Comparison of ENCODE assay signal across 10 mouse cellular contexts in genomic region chr6:99452638-99453185, GRCm38 (mm10).
DNase-seq lines count a peak whose midpoint lies in the region; ATAC-seq lines count a peak whose summit lies in the region.
"Had no signal": no experiment of that assay in that cellular context is flagged by ENCODE, and none has a peak within 500 bp of the region (broad histone marks: within the 10 kb centered on the region; RNA-seq: fewer than 3 reads in every experiment).

No protein-coding gene starts in this region.

- peaks cover 37% of the 10 kb centered on the region for H3K4me1 ChIP-seq in heart, embryonic 10.5 days
- peaks cover 25% of the 10 kb centered on the region for H3K4me1 ChIP-seq in heart, embryonic 16.5 days (ENCODE audit: control insufficient read depth, insufficient read depth, low read length)
- H3K4me1 ChIP-seq in forebrain, embryonic 15.5 days, result no peaks in the 10 kb centered on the region
- H3K4me1 ChIP-seq: embryonic facial prominence, embryonic 15.5 days had no signal

- whole genome bisulfite sequencing in heart, embryonic 10.5 days, result 53% methylated on average over 2 of the region's 2 CpGs
- 49% methylated on average over 2 of the region's 2 CpGs for WGBS in heart, embryonic 16.5 days
- WGBS in forebrain, embryonic 15.5 days, result 69% methylated on average over 2 of the region's 2 CpGs

- H3K27ac ChIP-seq in heart, embryonic 10.5 days, result 0 out of 2 replicates have a peak overlapping the region, but pooled peaks have one; percentile 37
- no peak overlapping the region for H3K27ac ChIP-seq in heart, embryonic 16.5 days (ENCODE audit: low read length)
- H3K27ac ChIP-seq in forebrain, embryonic 15.5 days (replicated peaks), result no peak overlapping the region
- H3K27ac ChIP-seq: embryonic facial prominence, embryonic 15.5 days; hindbrain, postnatal 0 days had no signal

- H3K36me3 ChIP-seq in heart, embryonic 10.5 days, result peaks cover 3% of the 10 kb centered on the region; the same call in 1 of the 2 replicates
- peaks cover 3% of the 10 kb centered on the region for H3K36me3 ChIP-seq in heart, embryonic 16.5 days (ENCODE audit: control insufficient read depth, insufficient read depth)
- no peaks in the 10 kb centered on the region for H3K36me3 ChIP-seq in forebrain, embryonic 15.5 days
- H3K36me3 ChIP-seq: embryonic facial prominence, embryonic 15.5 days had no signal

- H3K27me3 ChIP-seq in heart, embryonic 10.5 days (ENCODE audit: insufficient read depth, poor library complexity, severe bottlenecking), result no peaks in the 10 kb centered on the region
- no peaks in the 10 kb centered on the region for H3K27me3 ChIP-seq in heart, embryonic 16.5 days (ENCODE audit: control insufficient read depth, insufficient read depth, low read length)
- no peaks in the 10 kb centered on the region for H3K27me3 ChIP-seq in forebrain, embryonic 15.5 days
- H3K27me3 ChIP-seq: embryonic facial prominence, embryonic 15.5 days had no signal

- peak; percentile 32; the same call in 1 of the 2 replicates for ATAC-seq in heart, embryonic 16.5 days (replicated peaks; ENCODE audit: extremely low read depth, insufficient read depth, low FRiP score)
- ATAC-seq in forebrain, embryonic 15.5 days (replicated peaks), result no peak
- ATAC-seq: hindbrain, postnatal 0 days had no signal

- no peak overlapping the region for H3K4me3 ChIP-seq in heart, embryonic 10.5 days
- H3K4me3 ChIP-seq in heart, embryonic 16.5 days (ENCODE audit: low read length), result no peak overlapping the region
- no peak overlapping the region for H3K4me3 ChIP-seq in forebrain, embryonic 15.5 days
- H3K4me3 ChIP-seq: embryonic facial prominence, embryonic 15.5 days had no signal

- H3K9me3 ChIP-seq in heart, embryonic 10.5 days, result no peaks in the 10 kb centered on the region
- H3K9me3 ChIP-seq in heart, embryonic 16.5 days (replicated peaks; ENCODE audit: control insufficient read depth, low read length), result no peaks in the 10 kb centered on the region
- H3K9me3 ChIP-seq in forebrain, embryonic 15.5 days, result no peaks in the 10 kb centered on the region
- H3K9me3 ChIP-seq: embryonic facial prominence, embryonic 15.5 days had no signal

- no peak for DNase-seq in heart, embryonic 10.5 days (ENCODE audit: low spot score)
- DNase-seq in heart, postnatal 25 days (ENCODE audit: low spot score), result no peak
- DNase-seq in CD8-positive naive resting alpha-beta T cell, adult 2 months (ENCODE audit: low read depth in 2 of 2, low spot score in 2 of 2), result peak; percentile 51 to 57
- peak; percentile 24 to 59 for DNase-seq in natural killer cell, adult 2 months (ENCODE audit: low spot score in 2 of 2)
- DNase-seq in frontal cortex, postnatal 36 days (ENCODE audit: low spot score in 2 of 2), result no peak
- no peak for DNase-seq in layer of hippocampus, adult 8-10 months (ENCODE audit: low spot score in 2 of 2)

- no peak overlapping the region for H3K9ac ChIP-seq in heart, embryonic 16.5 days (ENCODE audit: low read length)
- H3K9ac ChIP-seq in forebrain, embryonic 15.5 days (replicated peaks), result no peak overlapping the region
- H3K9ac ChIP-seq: embryonic facial prominence, embryonic 15.5 days had no signal

- H3K4me2 ChIP-seq in heart, embryonic 16.5 days (ENCODE audit: low read depth, low read length), result no peak overlapping the region
- no peak overlapping the region for H3K4me2 ChIP-seq in forebrain, embryonic 15.5 days (replicated peaks)
- H3K4me2 ChIP-seq: embryonic facial prominence, embryonic 15.5 days had no signal

- intact Hi-C loops in heart, postnatal 25 days (cut with DNase I), result loop anchor here (5.0 to 10.0 kb wide), 3 partner anchors 40 to 478 kb away; no protein-coding TSS in a partner anchor

Comparison
In these comparisons a context has a peak if more than half of its experiments do, and no peak if none do; other contexts are left out.
1. DNase-seq: peak in CD8-positive naive resting alpha-beta T cell, adult 2 months (2 of 2) and natural killer cell, adult 2 months (2 of 2); none in heart, embryonic 10.5 days (single experiment), heart, postnatal 25 days (single experiment), frontal cortex, postnatal 36 days (0 of 2) and layer of hippocampus, adult 8-10 months (0 of 2).